Mouse (Mus musculus) bone marrow, adult 2 months (tissue): ENCODE measurements around the gene Lama2.

Experiments
- CTCF ChIP-seq: fragments of 200-500 bp; IDR thresholded peaks from 2 replicates; pipeline ENCODE4 v1.5.1; 2011; ENCODE audit warnings: low read length, control low read depth; ENCODE audit not compliant: control insufficient read depth, insufficient read depth
- POLR2A ChIP-seq: fragments of 200-500 bp; IDR thresholded peaks from 2 replicates; pipeline ENCODE4 v1.6.1; 2011; ENCODE audit warnings: low read depth, mild to moderate bottlenecking, control low read depth, low read length, borderline replicate concordance; ENCODE audit not compliant: control insufficient read depth

DNA sequence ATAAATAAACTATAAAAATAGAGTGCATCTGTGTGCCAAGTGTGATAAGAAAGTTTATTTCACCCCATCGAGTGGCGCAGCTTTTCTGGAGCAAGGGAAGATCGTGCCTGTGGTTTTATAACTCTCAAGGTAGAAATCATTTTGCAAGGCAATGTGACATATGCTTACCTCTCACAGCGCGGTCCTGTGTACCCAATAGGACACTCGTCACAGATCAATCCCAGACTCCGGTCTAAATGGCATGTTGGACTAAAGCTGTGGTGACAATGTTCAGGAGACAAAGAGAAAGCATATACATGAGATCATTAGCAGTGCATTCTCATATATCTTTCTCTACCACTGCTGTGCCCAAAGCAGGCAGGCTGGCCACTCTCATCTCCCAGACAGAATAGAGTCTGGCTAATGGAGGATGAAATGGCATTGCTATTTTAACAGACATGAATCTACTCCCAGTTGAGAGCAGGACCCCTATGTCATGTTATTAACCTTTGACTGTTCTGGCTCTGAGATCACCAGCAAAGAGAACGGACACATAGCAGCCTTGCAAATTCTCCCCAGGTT lies 395.7 kb downstream of the Lama2 start:
- TF ChIP-seq POLR2A (no peak), CTCF (no peak)
